Mouse (Mus musculus): Measurements from ENCODE around the gene Tbc1d8.

Gene Tbc1d8

DNA sequence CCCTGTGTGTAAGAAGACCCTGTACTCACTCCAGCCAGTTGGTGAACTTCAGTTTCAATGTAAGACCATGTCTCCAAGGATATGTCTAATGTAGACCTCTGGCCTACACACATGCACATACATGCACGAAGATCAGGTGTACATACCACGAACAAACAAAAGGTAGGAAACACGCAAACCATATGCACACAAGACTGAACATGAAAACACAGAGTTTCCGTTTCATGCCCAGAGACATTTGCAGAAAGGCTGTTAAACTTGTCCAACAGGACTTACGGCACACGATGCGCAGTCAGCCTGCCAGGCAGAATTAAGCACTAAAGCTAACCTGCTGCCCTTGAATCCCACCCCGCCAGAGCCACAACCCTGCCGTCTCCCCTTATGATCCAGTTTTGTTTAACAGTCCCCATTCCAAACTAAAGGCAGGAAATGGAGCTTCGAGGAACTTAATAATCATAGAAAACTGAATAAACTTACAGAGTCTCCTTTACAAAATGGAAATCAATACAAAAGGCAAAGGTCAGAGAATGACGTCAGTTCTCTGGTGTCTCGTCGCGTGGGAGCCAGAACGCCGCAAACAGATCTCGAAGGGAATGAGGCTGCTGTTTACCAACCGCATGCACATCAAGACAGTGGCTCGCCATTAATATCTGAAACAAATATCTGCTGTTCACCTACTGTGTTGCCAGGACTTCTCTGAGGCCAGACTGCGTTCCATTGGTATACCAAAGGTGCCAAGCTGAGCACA, 33.1 kb downstream of the Tbc1d8 start:
- no peak for DNase-seq (ENCODE audit: low read depth, low spot score)
- Histone ChIP-seq H3K36me3 (ENCODE audit: control insufficient read depth, insufficient read depth, low read length, poor library complexity, severe bottlenecking) (no peaks in the 10 kb centered on the region), H3K27me3 (ENCODE audit: control insufficient read depth, insufficient read depth, low read length, poor library complexity, severe bottlenecking) (no peaks in the 10 kb centered on the region)

DNA sequence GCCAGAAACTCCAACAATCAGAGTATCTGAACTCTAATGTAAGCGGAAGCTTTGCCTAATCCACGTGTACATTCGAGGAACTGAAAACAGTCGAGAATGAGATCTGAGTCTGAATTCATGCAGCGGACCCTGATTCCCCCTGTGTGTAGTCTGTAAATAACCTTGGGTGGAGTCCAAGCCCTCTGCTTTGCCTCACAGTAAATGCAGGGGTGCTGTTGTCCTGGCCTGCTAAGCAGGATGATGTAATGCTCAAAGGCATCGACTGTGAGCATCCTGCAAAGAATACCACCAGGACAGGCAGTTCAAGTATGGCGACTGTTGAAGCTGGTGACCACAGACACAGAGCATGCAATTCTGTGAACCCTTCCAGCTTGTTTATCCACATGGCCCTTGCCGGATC, 34.8 kb downstream of the Tbc1d8 start:
- Histone ChIP-seq H3K27me3 (ENCODE audit: control insufficient read depth, insufficient read depth, low read length, poor library complexity, severe bottlenecking) (no peaks in the 10 kb centered on the region), H3K36me3 (ENCODE audit: control insufficient read depth, insufficient read depth, low read length, poor library complexity, severe bottlenecking) (no peaks in the 10 kb centered on the region)
- no peak for DNase-seq (ENCODE audit: low read depth, low spot score)

DNA sequence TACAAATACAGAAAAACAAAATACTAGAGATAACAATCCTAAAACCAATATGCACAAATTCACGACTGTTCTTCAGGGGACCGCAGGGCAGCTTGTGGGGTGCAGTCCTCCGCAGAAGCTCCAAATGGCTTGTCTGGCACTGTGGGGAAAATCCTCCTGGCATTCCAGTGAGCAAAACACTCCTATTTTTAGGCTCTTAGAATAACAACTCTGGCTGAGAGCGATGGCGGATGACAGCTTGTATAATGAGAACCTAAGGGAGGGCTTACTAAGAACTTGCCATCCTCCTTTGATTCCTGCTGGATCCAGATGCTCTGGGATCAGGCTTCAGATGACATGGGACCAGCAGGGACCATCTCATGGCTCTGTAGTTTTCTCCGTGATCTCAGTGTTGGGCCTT, 36.9 kb downstream of the Tbc1d8 start:
- no peak for DNase-seq (ENCODE audit: low read depth, low spot score)
- no peaks in the 10 kb centered on the region for H3K36me3 ChIP-seq (ENCODE audit: control insufficient read depth, insufficient read depth, low read length, poor library complexity, severe bottlenecking)
- H3K27me3 ChIP-seq (ENCODE audit: control insufficient read depth, insufficient read depth, low read length, poor library complexity, severe bottlenecking), result no peaks in the 10 kb centered on the region

DNA sequence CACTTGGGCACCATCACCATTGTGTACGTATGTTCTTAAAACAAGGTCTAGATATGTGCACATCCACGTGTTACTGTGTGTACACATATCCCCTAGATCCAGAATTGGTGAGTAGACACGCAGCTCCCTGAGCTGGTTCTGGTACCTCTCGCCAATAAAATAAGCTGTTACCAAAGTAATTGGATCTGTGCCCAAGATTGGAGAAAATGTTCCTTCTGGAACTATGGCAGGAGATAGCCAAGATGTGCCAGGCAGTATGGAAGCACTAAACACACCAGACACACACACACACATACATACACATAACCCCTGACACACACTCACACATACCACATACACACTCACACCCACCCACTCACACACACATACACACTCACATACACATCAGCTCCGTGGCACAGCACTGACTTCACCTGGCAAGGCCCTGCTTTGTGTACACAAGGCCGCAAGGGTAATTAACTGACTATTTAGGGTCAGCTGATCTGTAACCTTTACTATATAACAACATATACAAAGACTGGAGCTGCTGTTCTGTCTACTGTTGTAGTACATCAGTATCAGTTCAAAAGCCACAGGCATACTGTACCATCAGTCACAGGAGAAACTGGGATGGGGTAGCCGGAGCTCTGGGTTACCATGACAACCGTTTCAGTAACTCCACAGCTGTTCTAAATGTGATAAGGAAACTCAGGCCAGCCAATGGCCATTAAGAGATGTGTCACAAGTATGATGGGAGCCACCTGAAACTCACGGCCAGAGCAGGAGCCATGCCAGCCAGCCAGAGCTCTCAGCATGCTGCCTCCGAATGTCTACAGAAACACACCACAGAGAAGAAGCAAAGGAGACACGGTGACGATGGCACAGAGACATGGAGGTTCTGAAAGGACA, 38.6 kb downstream of the Tbc1d8 start:
- no peaks in the 10 kb centered on the region for H3K36me3 ChIP-seq (ENCODE audit: control insufficient read depth, insufficient read depth, low read length, poor library complexity, severe bottlenecking)
- DNase-seq (ENCODE audit: low read depth, low spot score), result no peak
- no peaks in the 10 kb centered on the region for H3K27me3 ChIP-seq (ENCODE audit: control insufficient read depth, insufficient read depth, low read length, poor library complexity, severe bottlenecking)

DNA sequence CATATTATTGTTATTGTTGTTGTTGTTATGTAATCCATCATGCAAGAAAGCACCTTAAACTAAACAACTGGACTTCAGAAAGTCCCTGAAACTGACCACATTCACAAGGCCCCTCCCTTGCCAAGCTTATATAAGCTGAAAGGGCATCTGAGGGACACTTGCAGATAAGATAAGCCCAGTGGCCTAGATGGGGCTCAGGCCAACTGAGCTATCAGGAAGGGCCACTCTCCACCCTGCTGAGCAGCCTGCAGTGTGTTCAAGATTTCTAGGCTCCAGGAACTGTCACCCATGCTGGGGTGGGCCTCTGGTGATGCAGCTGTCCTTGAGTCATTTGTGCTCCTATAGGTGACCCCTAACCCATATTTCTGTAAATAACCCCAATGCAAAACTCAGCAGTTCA, 39.9 kb downstream of the Tbc1d8 start:
- H3K27me3 ChIP-seq (ENCODE audit: control insufficient read depth, insufficient read depth, low read length, poor library complexity, severe bottlenecking), result no peaks in the 10 kb centered on the region
- no peaks in the 10 kb centered on the region for H3K36me3 ChIP-seq (ENCODE audit: control insufficient read depth, insufficient read depth, low read length, poor library complexity, severe bottlenecking)
- DNase-seq (ENCODE audit: low read depth, low spot score), result no peak

DNA sequence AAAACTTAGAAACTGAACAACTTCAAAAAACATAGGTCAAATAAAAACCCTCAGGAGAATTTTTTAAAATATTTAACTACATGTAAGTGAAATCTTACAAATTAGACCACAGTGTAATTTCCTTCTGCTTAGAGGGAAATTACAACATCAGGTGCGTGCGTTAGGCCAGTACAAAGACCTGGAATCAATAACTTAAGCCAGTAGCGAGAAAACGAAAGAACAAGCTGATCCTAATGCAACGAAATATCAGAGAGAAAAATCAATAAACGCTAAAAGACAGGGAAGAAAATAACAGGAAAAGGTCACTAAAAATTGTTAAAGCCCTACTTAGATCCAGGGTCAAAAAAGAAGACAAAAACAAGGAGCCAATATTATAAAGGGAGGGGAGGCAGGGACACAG, 44.3 kb downstream of the Tbc1d8 start:
- no peak for DNase-seq (ENCODE audit: low read depth, low spot score)
- Histone ChIP-seq H3K36me3 (ENCODE audit: control insufficient read depth, insufficient read depth, low read length, poor library complexity, severe bottlenecking) (no peaks in the 10 kb centered on the region), H3K27me3 (ENCODE audit: control insufficient read depth, insufficient read depth, low read length, poor library complexity, severe bottlenecking) (no peaks in the 10 kb centered on the region)

DNA sequence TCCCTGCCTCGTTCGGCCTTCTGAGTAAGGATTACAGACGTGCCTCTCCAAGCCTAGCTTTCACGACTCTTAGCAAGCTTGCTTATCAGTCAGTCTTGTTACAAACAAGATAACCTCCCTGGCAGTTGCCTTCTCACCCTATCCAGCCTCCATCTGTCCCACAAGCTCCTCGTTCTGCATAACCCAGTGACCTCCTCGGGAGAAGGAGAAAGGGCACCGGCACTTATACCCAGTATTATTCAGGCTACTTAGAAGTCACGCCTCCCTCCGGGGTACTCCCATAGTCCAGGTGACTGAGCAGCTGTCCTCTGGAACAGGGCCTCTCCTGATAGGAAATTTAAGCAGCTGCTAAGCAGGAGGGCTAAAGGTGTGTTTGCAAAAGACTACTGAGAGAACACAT, 48.5 kb downstream of the Tbc1d8 start:
- Histone ChIP-seq H3K27me3 (ENCODE audit: control insufficient read depth, insufficient read depth, low read length, poor library complexity, severe bottlenecking) (no peaks in the 10 kb centered on the region), H3K36me3 (ENCODE audit: control insufficient read depth, insufficient read depth, low read length, poor library complexity, severe bottlenecking) (no peaks in the 10 kb centered on the region)
- DNase-seq (ENCODE audit: low read depth, low spot score), result no peak

DNA sequence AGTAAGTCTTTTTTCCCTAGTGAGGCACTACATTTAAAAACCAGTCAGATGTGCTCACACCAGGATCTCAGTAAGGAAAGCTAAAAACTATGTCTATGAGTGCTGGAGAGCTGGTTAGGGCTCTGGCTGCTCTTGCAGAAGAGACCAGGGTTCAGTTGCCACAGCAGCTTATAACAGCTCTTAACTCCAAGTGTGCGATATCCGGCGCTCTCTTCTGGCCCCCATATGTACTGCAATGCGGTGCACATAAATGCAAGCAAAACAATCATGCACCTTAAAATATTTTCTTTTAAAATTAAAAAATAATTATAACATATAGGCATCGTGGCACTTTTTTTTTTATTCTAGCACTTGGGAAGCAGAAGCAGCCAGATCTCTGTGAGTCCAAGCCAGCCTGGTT, 49.5 kb downstream of the Tbc1d8 start:
- Histone ChIP-seq H3K36me3 (ENCODE audit: control insufficient read depth, insufficient read depth, low read length, poor library complexity, severe bottlenecking) (no peaks in the 10 kb centered on the region), H3K27me3 (ENCODE audit: control insufficient read depth, insufficient read depth, low read length, poor library complexity, severe bottlenecking) (no peaks in the 10 kb centered on the region)
- no peak for DNase-seq (ENCODE audit: low read depth, low spot score)

DNA sequence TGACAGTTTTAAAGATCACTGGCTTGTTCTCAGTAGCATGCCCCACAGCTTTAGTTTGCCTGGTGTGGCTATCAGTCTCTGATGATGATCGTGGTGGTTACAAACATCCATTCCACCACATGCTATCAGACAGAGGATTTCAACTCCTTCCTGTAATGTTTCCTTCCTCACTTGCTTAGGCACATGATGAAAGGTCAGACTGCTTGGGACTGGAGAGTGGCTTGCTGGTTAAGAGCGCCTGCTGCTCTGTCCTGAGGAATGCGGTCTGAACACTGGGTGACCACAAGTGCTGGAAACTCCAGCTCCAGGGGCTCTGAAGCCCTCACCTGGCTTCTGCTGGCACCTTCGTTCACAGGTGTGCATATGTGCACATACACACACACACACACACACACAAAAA, 50.3 kb downstream of the Tbc1d8 start:
- Histone ChIP-seq H3K27me3 (ENCODE audit: control insufficient read depth, insufficient read depth, low read length, poor library complexity, severe bottlenecking) (no peaks in the 10 kb centered on the region), H3K36me3 (ENCODE audit: control insufficient read depth, insufficient read depth, low read length, poor library complexity, severe bottlenecking) (no peaks in the 10 kb centered on the region)
- DNase-seq (ENCODE audit: low read depth, low spot score), result no peak

DNA sequence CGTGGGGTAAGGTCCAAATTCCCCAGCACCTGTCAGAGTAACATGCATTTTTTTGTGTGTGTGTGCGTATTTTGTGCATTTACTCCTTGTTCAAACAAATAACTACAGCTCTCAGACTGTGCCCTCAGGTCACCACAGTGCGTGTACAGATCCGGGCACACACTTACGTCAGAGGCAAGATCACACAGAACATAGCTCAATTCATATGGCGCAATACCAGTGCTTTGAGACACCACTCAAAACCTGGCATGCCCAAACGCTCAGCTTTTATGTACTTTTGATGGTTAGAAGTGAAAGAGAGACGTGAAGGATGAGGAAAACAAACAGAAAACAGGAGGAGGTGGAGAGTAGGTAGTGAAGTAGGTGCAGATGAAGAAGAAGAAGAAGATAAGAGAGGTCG, 53.1 kb downstream of the Tbc1d8 start:
- Histone ChIP-seq H3K27me3 (ENCODE audit: control insufficient read depth, insufficient read depth, low read length, poor library complexity, severe bottlenecking) (no peaks in the 10 kb centered on the region), H3K36me3 (ENCODE audit: control insufficient read depth, insufficient read depth, low read length, poor library complexity, severe bottlenecking) (no peaks in the 10 kb centered on the region)
- no peak for DNase-seq (ENCODE audit: low read depth, low spot score)

DNA sequence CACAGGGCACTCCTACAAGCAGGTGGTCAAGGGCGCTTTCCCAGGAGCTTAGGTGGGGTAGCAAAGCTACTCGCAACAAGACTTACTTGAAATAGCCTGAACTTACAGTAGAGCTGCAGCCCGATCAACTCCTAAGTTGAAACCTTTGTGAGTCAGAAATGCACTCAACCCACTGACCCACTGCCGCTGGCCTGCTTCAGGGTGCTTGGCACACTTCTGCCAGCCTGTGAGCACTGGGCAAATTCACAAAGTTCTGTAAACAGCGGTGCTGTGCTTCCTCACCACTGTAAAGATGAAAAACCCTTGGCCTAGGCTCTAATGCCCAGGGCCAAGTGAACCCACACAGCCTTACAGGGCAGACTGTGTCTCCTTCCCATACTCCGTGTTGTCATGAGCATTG, 57.6 kb downstream of the Tbc1d8 start:
- no peaks in the 10 kb centered on the region for H3K36me3 ChIP-seq (ENCODE audit: control insufficient read depth, insufficient read depth, low read length, poor library complexity, severe bottlenecking)

DNA sequence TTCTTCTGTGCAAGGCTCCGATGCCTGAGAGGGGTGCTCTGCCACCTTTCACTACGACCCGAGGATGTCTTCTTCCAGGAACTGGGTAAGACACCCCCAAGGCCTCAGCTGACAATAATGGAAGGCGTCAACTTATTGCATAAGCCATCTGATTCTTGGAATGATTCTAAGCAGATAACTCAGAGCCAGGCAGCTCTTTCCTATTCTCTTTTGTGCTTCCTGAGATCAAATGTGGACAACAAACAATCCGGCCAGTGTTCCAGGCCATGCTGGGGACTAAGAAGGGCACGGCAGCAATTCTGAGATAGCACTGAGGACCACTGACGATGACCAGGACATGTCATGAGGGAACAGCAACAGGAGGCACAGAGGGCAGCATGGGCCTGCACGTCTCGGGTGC, 59.7 kb downstream of the Tbc1d8 start:
- no peaks in the 10 kb centered on the region for H3K36me3 ChIP-seq (ENCODE audit: control insufficient read depth, insufficient read depth, low read length, poor library complexity, severe bottlenecking)
- DNase-seq (ENCODE audit: low read depth, low spot score), result no peak
- no peaks in the 10 kb centered on the region for H3K27me3 ChIP-seq (ENCODE audit: control insufficient read depth, insufficient read depth, low read length, poor library complexity, severe bottlenecking)

More for the DNA sequence above, 57.6 kb downstream of the Tbc1d8 start:
- DNase-seq (ENCODE audit: low read depth, low spot score), result no peak
- H3K27me3 ChIP-seq (ENCODE audit: control insufficient read depth, insufficient read depth, low read length, poor library complexity, severe bottlenecking), result no peaks in the 10 kb centered on the region

DNA sequence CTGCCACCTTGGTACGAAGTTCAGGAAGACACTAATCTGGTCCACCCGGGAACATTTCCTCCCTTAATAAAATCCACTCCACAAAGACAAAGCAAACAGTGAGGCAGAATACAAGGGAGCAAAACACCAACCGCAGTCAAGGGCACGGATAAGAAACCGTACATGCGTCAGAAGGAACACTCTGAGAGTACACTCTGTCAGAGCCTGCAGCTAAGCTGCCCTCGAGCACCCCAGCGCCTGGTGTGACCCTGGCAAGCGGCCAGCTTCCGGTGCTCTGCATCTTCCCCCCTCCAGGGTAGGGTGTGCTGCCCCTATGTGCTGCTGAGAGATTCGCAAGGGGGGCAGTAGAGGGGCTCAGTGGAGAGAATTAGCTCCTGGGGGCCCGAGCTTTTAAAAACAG, 60.7 kb downstream of the Tbc1d8 start:
- peak; percentile 19 for DNase-seq (ENCODE audit: low read depth, low spot score)
- no peaks in the 10 kb centered on the region for H3K27me3 ChIP-seq (ENCODE audit: control insufficient read depth, insufficient read depth, low read length, poor library complexity, severe bottlenecking)

DNA sequence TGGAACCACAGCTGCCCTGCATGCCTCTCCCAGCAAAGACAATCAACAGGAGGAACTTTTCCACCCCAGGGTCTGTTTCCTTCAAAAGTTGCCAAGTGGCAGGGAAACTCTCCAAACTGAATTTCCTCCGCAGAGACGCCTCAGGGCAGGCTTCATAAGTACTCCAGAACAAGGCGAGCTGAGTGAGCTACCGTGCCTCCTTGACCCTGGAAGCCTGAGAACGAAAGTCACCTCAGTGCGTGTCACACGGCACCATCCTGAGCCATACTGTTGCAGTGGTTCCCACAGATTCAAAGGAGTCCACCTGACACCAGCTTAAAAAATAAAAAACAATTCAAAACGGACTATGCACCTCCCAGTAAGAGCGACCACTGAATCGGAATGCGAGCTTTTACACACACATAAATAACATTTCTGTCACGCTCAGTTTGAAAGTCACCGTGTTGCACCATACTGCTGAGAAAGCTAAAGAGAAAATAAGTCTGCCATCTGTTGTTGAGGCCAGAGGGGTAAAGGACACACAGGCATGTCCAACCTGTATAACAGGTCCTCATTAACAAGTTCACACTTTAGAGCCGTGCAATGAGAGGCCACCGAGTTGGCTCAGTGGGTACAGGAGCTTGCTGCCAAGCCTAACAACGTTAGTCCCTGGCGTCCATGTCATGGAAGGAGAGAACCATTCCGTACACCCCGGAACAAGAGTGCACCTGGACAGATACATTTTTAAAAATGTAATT, 68.3 kb downstream of the Tbc1d8 start:
- H3K27me3 ChIP-seq (ENCODE audit: control insufficient read depth, insufficient read depth, low read length, poor library complexity, severe bottlenecking), result no peaks in the 10 kb centered on the region
- H3K36me3 ChIP-seq (ENCODE audit: control insufficient read depth, insufficient read depth, low read length, poor library complexity, severe bottlenecking), result no peaks in the 10 kb centered on the region
- DNase-seq (ENCODE audit: low read depth, low spot score), result no peak

More for the DNA sequence above, 60.7 kb downstream of the Tbc1d8 start:
- H3K36me3 ChIP-seq (ENCODE audit: control insufficient read depth, insufficient read depth, low read length, poor library complexity, severe bottlenecking), result no peaks in the 10 kb centered on the region

DNA sequence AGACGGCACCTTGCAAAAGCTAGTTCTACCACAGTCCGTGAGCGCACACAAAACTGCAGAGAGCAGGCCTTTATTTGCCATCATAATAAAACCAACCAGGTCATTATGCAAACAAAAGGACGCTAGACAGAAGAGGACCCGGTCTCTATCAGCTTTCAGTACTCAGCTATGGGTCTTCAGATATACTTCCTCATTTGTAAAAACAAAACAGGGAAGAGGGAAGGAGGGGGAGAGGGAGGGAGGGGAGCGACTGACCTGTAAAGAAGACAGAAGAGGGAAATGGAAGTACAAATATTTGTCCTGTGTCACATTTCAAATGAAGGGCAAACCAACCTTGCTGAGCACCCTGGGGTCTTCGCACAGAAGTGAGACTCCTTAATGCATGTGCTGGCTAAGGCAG, 69.9 kb downstream of the Tbc1d8 start:
- no peaks in the 10 kb centered on the region for H3K36me3 ChIP-seq (ENCODE audit: control insufficient read depth, insufficient read depth, low read length, poor library complexity, severe bottlenecking)
- peak; percentile 14 for DNase-seq (ENCODE audit: low read depth, low spot score)
- no peaks in the 10 kb centered on the region for H3K27me3 ChIP-seq (ENCODE audit: control insufficient read depth, insufficient read depth, low read length, poor library complexity, severe bottlenecking)
